In the genomic region with DNA sequence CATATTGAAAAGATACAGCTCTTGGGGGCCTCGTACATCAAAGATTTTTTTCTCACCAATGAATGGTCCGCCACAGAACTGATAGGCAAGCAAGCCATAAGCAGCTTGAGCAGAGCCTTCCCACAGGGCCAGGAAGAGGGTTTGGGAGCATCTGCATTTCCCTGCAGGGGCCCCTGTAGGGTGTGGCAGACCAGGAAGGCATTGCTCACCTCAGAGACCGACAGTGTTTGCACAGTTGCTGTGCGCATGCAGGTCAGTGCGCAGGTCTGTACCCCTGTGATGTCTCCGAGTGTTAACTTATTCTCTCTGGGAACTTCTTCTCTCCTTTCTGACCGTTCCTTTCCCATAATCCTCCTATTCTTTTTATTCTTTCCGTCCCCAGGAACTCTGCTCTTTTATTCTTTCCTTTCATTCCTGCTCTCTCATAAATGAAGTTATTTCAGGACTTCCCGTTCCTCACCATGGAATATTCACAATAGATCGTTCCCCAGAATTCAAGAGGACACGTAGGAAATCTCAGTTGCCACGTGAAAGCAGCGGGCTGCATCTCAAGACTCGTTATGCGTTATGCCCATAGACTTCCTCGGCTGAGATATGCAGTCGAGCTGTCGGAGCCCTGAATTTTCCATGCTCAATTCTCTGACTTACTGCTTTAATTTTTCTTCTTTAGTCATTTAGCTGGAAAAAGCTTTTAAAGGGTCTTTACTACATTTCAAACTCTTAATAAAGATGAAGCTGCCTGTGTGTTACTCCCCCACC, we compare ENCODE assay signal across 11 mouse cellular contexts. TPM values are rescaled to one million over a fixed set of nuclear protein-coding genes. Genes with fewer than 3 reads are reported as not detected.
DNase-seq lines count a peak whose midpoint lies in the region; ATAC-seq and TF ChIP-seq lines count a peak whose summit lies in the region.
"Had no signal": no experiment of that assay in that cellular context is flagged by ENCODE, and none has a peak within 500 bp of the region (broad histone marks: within the 10 kb centered on the region; RNA-seq: fewer than 3 reads in every experiment).

No protein-coding gene starts in this region.

- intact Hi-C loops in heart, adult 2 months (cut with DNase I) = no loop called here
- intact Hi-C loops in left cerebral cortex, adult 2 months (cut with DNase I) = no loop called here

- H3K4me3 ChIP-seq in heart, adult 2 months = 0 out of 2 replicates have a peak overlapping the region, but pooled peaks have one; percentile 20
- no peak overlapping the region for H3K4me3 ChIP-seq in heart, embryonic 11.5 days (ENCODE audit: low read depth, low read length)
- H3K4me3 ChIP-seq in left cerebral cortex, adult 2 months = peak overlapping the region; percentile 23
- 0 out of 2 replicates have a peak overlapping the region, but pooled peaks have one; percentile 2 for H3K4me3 ChIP-seq in forebrain, embryonic 15.5 days
- H3K4me3 ChIP-seq in stomach, embryonic 15.5 days (replicated peaks) = no peak overlapping the region
- H3K4me3 ChIP-seq: midbrain, embryonic 12.5 days had no signal

- TF ChIP-seq POLR2A in heart, adult 2 months (IDR thresholded peaks at IDR 0.05; ENCODE audit: insufficient read depth, low read depth, low read length) = no peak

- no peak overlapping the region; the same call in 1 of the 2 replicates for H3K27ac ChIP-seq in heart, adult 2 months
- no peak overlapping the region for H3K27ac ChIP-seq in heart, embryonic 11.5 days (ENCODE audit: low read depth, low read length)
- H3K27ac ChIP-seq in left cerebral cortex, adult 2 months = peak overlapping the region; percentile 33
- H3K27ac ChIP-seq in forebrain, embryonic 15.5 days (replicated peaks) = 0 out of 2 replicates have a peak overlapping the region, but pooled peaks have one; percentile 3
- no peak overlapping the region for H3K27ac ChIP-seq in stomach, embryonic 15.5 days
- H3K27ac ChIP-seq: kidney, postnatal 0 days; midbrain, embryonic 12.5 days had no signal

- peaks cover 18% of the 10 kb centered on the region for H3K4me1 ChIP-seq in heart, adult 2 months (ENCODE audit: control insufficient read depth, insufficient read depth, low read length)
- peaks cover 6% of the 10 kb centered on the region for H3K4me1 ChIP-seq in heart, embryonic 11.5 days (ENCODE audit: control insufficient read depth, insufficient read depth, low read length)
- peaks cover 14% of the 10 kb centered on the region for H3K4me1 ChIP-seq in forebrain, embryonic 15.5 days
- no peaks in the 10 kb centered on the region; the same call in 1 of the 2 replicates for H3K4me1 ChIP-seq in stomach, embryonic 15.5 days

- peaks cover 10% of the 10 kb centered on the region for H3K79me2 ChIP-seq in heart, adult 2 months (replicated peaks; ENCODE audit: control insufficient read depth, insufficient read depth, low read length)

- no peak for TF ChIP-seq CTCF in heart, adult 2 months (IDR thresholded peaks at IDR 0.05)
- TF ChIP-seq CTCF in left cerebral cortex, adult 2 months (IDR thresholded peaks at IDR 0.05) = no peak

- H3K27me3 ChIP-seq in heart, adult 2 months (ENCODE audit: control insufficient read depth, insufficient read depth, low read length) = no peaks in the 10 kb centered on the region
- H3K27me3 ChIP-seq in heart, embryonic 11.5 days (ENCODE audit: control insufficient read depth, insufficient read depth, low read length) = no peaks in the 10 kb centered on the region
- no peaks in the 10 kb centered on the region for H3K27me3 ChIP-seq in forebrain, embryonic 15.5 days
- no peaks in the 10 kb centered on the region for H3K27me3 ChIP-seq in stomach, embryonic 15.5 days (replicated peaks)
- H3K27me3 ChIP-seq: midbrain, embryonic 12.5 days had no signal

- no peaks in the 10 kb centered on the region; the same call in 1 of the 2 replicates for H3K9me3 ChIP-seq in heart, embryonic 11.5 days (replicated peaks; ENCODE audit: control insufficient read depth, low read length)
- no peaks in the 10 kb centered on the region for H3K9me3 ChIP-seq in forebrain, embryonic 15.5 days
- no peaks in the 10 kb centered on the region for H3K9me3 ChIP-seq in stomach, embryonic 15.5 days

- no peak overlapping the region for H3K4me2 ChIP-seq in heart, embryonic 11.5 days
- H3K4me2 ChIP-seq in forebrain, embryonic 15.5 days (replicated peaks) = no peak overlapping the region; the same call in 1 of the 2 replicates
- H3K4me2 ChIP-seq in stomach, embryonic 15.5 days = 0 out of 2 replicates have a peak overlapping the region, but pooled peaks have one; percentile 8
- H3K4me2 ChIP-seq: midbrain, embryonic 12.5 days had no signal

- TF ChIP-seq EP300 in heart, adult 2 months (IDR thresholded peaks at IDR 0.05; ENCODE audit: insufficient read depth, low read depth, low read length) = no peak

- ATAC-seq in heart, embryonic 11.5 days (replicated peaks; ENCODE audit: insufficient number of reproducible peaks, low FRiP score, low TSS enrichment) = no peak
- no peak for ATAC-seq in forebrain, embryonic 15.5 days (replicated peaks)
- no peak for ATAC-seq in stomach, embryonic 15.5 days (ENCODE audit: insufficient read depth, low FRiP score, low read depth)

- peaks cover 8% of the 10 kb centered on the region for H3K36me3 ChIP-seq in heart, adult 2 months (ENCODE audit: control insufficient read depth, insufficient read depth, low read length)
- H3K36me3 ChIP-seq in heart, embryonic 11.5 days (ENCODE audit: control insufficient read depth, insufficient read depth, low read length) = no peaks in the 10 kb centered on the region
- H3K36me3 ChIP-seq in forebrain, embryonic 15.5 days = no peaks in the 10 kb centered on the region
- H3K36me3 ChIP-seq in stomach, embryonic 15.5 days = no peaks in the 10 kb centered on the region
- H3K36me3 ChIP-seq: midbrain, embryonic 12.5 days had no signal

- WGBS in heart, adult 2 months = 42% methylated on average over 18 of the region's 18 CpGs
- WGBS in heart, embryonic 11.5 days (ENCODE audit: insufficient replicate concordance) = 80% methylated on average over 18 of the region's 18 CpGs
- 42% methylated on average over 18 of the region's 18 CpGs for WGBS in forebrain, embryonic 15.5 days
- WGBS in stomach, embryonic 15.5 days = 67% methylated on average over 18 of the region's 18 CpGs

- H3K9ac ChIP-seq in heart, adult 2 months (ENCODE audit: low read depth, low read length) = no peak overlapping the region
- H3K9ac ChIP-seq in heart, embryonic 11.5 days (ENCODE audit: low read depth, low read length) = no peak overlapping the region
- no peak overlapping the region for H3K9ac ChIP-seq in forebrain, embryonic 15.5 days (replicated peaks)
- H3K9ac ChIP-seq in stomach, embryonic 15.5 days = no peak overlapping the region
- H3K9ac ChIP-seq: midbrain, embryonic 12.5 days had no signal

- no peak for DNase-seq in heart, adult 2 months
- DNase-seq in left cerebral cortex, adult 2 months (ENCODE audit: extremely low spot score in 1 of 2, low spot score in 2 of 2) = no peak
- no peak for DNase-seq in left cerebral cortex, adult 9 months (ENCODE audit: low spot score in 2 of 2)
- DNase-seq in cerebellum, postnatal 10 days = no peak
- no peak for DNase-seq in lung, adult 18-20 months
- DNase-seq: adrenal gland, adult 8-10 months had no signal

RNA-seq across cellular contexts. Expression of a gene that starts 17.8 kb away (rescaled TPM):
- 1 to 10 TPM; 6.5 to 6.7 TPM for total RNA-seq in heart, adult 2 months (2021)
- 5.0 and 8.0 TPM in 2 replicates for polyA plus RNA-seq in heart, adult 2 months (2012; rRNA removed)
- polyA plus RNA-seq in heart, embryonic 11.5 days (2014; fragmentation: Nextera tagmentation; extraction: Ambion mirVana) = 7.6 and 9.4 TPM in 2 replicates
- 10 to 100 TPM; 12.4 to 15.8 TPM for total RNA-seq in left cerebral cortex, adult 2 months (2021)
- 8.5 and 8.7 TPM in 2 replicates for polyA plus RNA-seq in forebrain, embryonic 15.5 days (2015; fragmentation: Nextera tagmentation; extraction: Ambion mirVana)
- 5.0 and 5.3 TPM in 2 replicates for polyA plus RNA-seq in stomach, embryonic 15.5 days (2015; fragmentation: Nextera tagmentation; extraction: Ambion mirVana)

Comparison
In these comparisons a context has a peak if more than half of its experiments do, and no peak if none do; other contexts are left out.
1. H3K4me3 ChIP-seq: peak in heart, adult 2 months (single experiment), left cerebral cortex, adult 2 months (single experiment) and forebrain, embryonic 15.5 days (single experiment); none in heart, embryonic 11.5 days (single experiment) and stomach, embryonic 15.5 days (single experiment).
2. H3K27ac ChIP-seq: peak in left cerebral cortex, adult 2 months (single experiment) and forebrain, embryonic 15.5 days (single experiment); none in heart, adult 2 months (single experiment), heart, embryonic 11.5 days (single experiment) and stomach, embryonic 15.5 days (single experiment).